Mouse (Mus musculus): ENCODE data around the gene Zfp626. TPM values are rescaled to one million over a fixed set of nuclear protein-coding genes. Genes with fewer than 3 reads are reported as not detected.
"Not testable (repeated sequence)": the region's sequence is repeated elsewhere in the genome, so short reads cannot be mapped to it uniquely, and the experiment has no call there.

The Zfp626 gene
- total and polyA plus RNA-seq, 3 experiments: 0.14 to 6.3 (median 6.0) TPM

DNA sequence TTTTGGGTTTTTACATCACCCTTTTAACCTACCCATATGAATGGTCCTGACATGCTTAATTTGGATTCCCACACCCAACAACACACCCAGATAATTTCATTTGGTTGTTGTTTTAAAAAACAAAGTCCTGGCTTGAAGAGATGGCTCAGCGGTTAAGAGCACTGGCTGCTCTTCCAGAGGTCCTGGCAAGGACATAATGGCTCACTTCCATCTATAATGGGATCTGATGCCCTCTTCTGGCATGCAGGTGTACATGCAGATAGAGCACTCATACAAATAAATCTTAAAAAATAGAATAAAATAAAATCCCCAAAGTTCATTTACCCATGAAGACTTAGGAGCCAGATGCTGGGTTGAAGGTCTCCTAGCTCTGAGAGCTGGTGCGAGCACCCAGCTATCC, 5.9 kb upstream of the Zfp626 start:
- H3K9me3 ChIP-seq (replicated peaks): peaks cover 9% of the 10 kb centered on the region
- no peak for DNase-seq (ENCODE audit: low spot score)
- H3K36me3 ChIP-seq (replicated peaks): peaks cover 3% of the 10 kb centered on the region
- no peak overlapping the region for H3K4me3 ChIP-seq (ENCODE audit: low read depth, low read length)
- H3K4me1 ChIP-seq (ENCODE audit: insufficient read depth, low read depth, low read length): no peaks in the 10 kb centered on the region
- ATAC-seq (ENCODE audit: extremely low read depth, insufficient number of reproducible peaks, low FRiP score, poor library complexity, severe bottlenecking): no peak
- TF ChIP-seq POLR2AphosphoS5 (IDR thresholded peaks at IDR 0.05; ENCODE audit: insufficient replicate concordance, low read depth, low read length) (no peak), CTCF (IDR thresholded peaks at IDR 0.05; ENCODE audit: low read depth, low read length) (no peak), GATA1 (IDR thresholded peaks at IDR 0.05; ENCODE audit: borderline replicate concordance, low read length) (no peak), GATA2 (IDR thresholded peaks at IDR 0.05; ENCODE audit: borderline replicate concordance, low read depth, low read length) (no peak), TAL1 (conservative IDR thresholded peaks at IDR 0.05; ENCODE audit: low read depth, low read length) (no peak)
- H3K27me3 ChIP-seq (ENCODE audit: insufficient read depth, low read length): peaks cover 6% of the 10 kb centered on the region; the same call in 1 of the 2 replicates

DNA sequence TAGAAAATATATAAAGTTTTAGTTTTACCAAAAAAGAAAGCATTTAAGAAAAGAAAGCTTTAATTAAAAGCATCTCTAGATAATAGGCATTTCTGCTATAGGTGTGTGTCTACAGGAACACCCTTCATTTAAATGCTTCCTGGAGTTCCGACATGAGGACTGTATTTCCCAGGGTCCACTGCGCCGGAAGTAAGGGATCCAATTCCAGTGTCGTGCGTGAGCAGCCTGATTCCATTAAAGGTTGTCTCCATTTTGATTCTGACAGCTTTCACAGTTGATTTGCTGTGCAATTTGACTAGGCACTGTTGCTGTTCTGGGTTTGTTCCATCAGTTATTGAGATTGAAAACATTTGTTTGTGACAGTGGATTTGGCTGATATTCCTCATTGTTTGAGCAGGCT, 4.0 kb upstream of the Zfp626 start:
- DNase-seq (ENCODE audit: low spot score): no peak
- no peak for ATAC-seq (ENCODE audit: extremely low read depth, insufficient number of reproducible peaks, low FRiP score, poor library complexity, severe bottlenecking)
- Histone ChIP-seq H3K27me3 (ENCODE audit: insufficient read depth, low read length) (peaks cover 2% of the 10 kb centered on the region; the same call in 1 of the 2 replicates), H3K4me3 (ENCODE audit: low read depth, low read length) (no peak overlapping the region), H3K9me3 (replicated peaks) (no peaks in the 10 kb centered on the region), H3K4me1 (ENCODE audit: insufficient read depth, low read depth, low read length) (no peaks in the 10 kb centered on the region), H3K36me3 (replicated peaks) (peaks cover 11% of the 10 kb centered on the region)
- no peak for TF ChIP-seq CTCF (IDR thresholded peaks at IDR 0.05; ENCODE audit: low read depth, low read length)
- no peak for TF ChIP-seq GATA1 (IDR thresholded peaks at IDR 0.05; ENCODE audit: borderline replicate concordance, low read length)
- no peak for TF ChIP-seq POLR2AphosphoS5 (IDR thresholded peaks at IDR 0.05; ENCODE audit: insufficient replicate concordance, low read depth, low read length)
- TF ChIP-seq GATA2 (IDR thresholded peaks at IDR 0.05; ENCODE audit: borderline replicate concordance, low read depth, low read length): no peak
- TF ChIP-seq TAL1 (conservative IDR thresholded peaks at IDR 0.05; ENCODE audit: low read depth, low read length): no peak

DNA sequence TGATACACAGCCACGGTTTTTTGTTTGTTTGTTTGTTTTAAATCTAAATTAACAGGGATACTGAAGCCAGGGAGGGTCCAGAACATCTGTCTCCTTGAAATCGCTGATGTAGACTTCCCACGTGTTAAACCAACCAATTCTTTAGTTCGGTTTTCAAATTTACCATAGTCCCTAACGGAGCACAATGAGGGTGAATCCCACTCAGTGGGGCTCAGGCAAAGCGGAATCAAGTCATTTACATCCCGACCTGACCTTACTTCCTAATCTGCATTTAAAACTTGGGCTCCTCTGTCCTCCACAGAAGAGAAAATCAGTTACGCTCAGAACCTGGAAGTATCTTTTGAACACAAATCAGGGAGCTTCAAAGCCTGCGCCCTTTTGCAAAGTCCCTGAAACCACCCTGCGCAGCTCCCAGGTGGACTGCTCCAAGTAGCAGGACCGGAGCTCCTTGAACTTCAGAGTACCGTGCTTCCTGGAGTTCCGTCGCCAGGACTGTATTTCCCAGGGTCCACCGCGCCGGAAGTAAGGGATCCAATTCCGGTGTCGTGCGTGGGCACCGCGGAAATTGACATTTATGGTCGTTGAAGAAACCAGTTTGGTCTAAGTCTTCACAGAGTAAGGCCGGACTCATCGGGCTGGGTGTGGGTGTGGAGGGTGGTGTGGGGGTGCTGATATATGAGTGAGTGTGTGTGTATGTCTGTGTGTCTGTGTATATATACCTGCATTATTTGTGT, 2.5 kb upstream of the Zfp626 start:
- ATAC-seq (ENCODE audit: extremely low read depth, insufficient number of reproducible peaks, low FRiP score, poor library complexity, severe bottlenecking) (peak; percentile 76), DNase-seq (ENCODE audit: low spot score) (peak; percentile 27)
- Histone ChIP-seq H3K27me3 (ENCODE audit: insufficient read depth, low read length) (no peaks in the 10 kb centered on the region; the same call in 1 of the 2 replicates), H3K36me3 (replicated peaks) (peaks cover 22% of the 10 kb centered on the region), H3K4me1 (ENCODE audit: insufficient read depth, low read depth, low read length) (no peaks in the 10 kb centered on the region), H3K9me3 (replicated peaks) (no peaks in the 10 kb centered on the region), H3K4me3 (ENCODE audit: low read depth, low read length) (peak overlapping the region; percentile 70)
- no peak for TF ChIP-seq GATA2 (IDR thresholded peaks at IDR 0.05; ENCODE audit: borderline replicate concordance, low read depth, low read length)
- no peak for TF ChIP-seq GATA1 (IDR thresholded peaks at IDR 0.05; ENCODE audit: borderline replicate concordance, low read length)
- TF ChIP-seq TAL1 (conservative IDR thresholded peaks at IDR 0.05; ENCODE audit: low read depth, low read length): no peak
- TF ChIP-seq CTCF (IDR thresholded peaks at IDR 0.05; ENCODE audit: low read depth, low read length): no peak
- TF ChIP-seq POLR2AphosphoS5 (IDR thresholded peaks at IDR 0.05; ENCODE audit: insufficient replicate concordance, low read depth, low read length): no peak

DNA sequence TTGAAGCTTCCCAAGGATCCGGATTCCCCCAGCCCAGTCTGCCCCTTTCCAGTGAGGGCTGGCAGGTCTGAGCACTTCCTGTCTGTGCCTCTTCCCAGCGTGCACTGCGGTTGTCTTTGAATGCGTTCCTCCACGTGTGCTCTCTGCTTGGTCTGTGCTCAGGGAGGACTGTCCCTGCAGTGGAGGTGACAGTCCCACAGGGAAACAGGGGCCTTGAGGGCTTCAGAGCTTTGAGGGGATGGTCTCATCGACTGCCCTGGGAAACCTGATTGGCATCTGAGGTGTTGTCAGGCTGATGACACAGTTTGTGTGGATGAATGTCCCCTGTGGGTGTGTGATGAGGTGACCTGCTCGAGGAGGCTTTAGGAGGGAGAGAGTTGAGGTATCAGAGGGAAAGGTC, 309 bp downstream of the Zfp626 start:
- not testable (repeated sequence) for H3K9me3 ChIP-seq (replicated peaks); H3K27me3 ChIP-seq (ENCODE audit: insufficient read depth, low read length); DNase-seq (ENCODE audit: low spot score); ATAC-seq (ENCODE audit: extremely low read depth, insufficient number of reproducible peaks, low FRiP score, poor library complexity, severe bottlenecking); H3K4me1 ChIP-seq (ENCODE audit: insufficient read depth, low read depth, low read length); H3K4me3 ChIP-seq (ENCODE audit: low read depth, low read length)
- H3K36me3 ChIP-seq (replicated peaks): peaks cover 43% of the 10 kb centered on the region

DNA sequence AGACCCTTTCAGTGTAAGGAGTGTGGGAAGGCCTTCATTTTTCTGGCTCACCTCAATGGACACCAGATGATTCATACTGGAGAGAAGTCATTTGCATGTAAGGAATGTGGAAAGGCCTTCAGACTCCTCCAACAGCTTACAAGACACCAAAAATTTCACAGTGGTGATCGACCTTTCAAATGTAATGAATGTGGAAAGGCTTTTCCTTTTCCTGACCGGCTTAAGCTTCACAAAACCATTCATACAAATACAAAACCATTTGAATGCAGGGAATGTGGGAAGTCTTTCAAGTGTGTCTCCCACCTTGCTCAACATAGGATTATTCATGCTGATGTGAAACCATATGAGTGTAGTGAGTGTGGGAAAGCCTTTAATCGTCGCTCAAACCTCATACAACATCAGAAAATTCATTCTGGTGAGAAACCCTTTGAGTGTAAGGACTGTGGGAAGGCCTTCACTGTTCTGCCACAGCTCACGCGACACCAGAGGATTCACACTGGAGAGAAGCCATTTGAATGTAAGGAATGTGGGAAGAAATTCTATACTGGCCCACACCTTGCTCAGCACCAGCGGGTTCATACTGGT, 11.6 kb downstream of the Zfp626 start:
- H3K36me3 ChIP-seq (replicated peaks): peaks cover 41% of the 10 kb centered on the region
- ATAC-seq (ENCODE audit: extremely low read depth, insufficient number of reproducible peaks, low FRiP score, poor library complexity, severe bottlenecking): no peak
- no peaks in the 10 kb centered on the region for H3K27me3 ChIP-seq (ENCODE audit: insufficient read depth, low read length)
- no peak for DNase-seq (ENCODE audit: low spot score)
- no peak for TF ChIP-seq POLR2AphosphoS5 (IDR thresholded peaks at IDR 0.05; ENCODE audit: insufficient replicate concordance, low read depth, low read length)
- TF ChIP-seq TAL1 (conservative IDR thresholded peaks at IDR 0.05; ENCODE audit: low read depth, low read length): no peak
- no peak for TF ChIP-seq GATA2 (IDR thresholded peaks at IDR 0.05; ENCODE audit: borderline replicate concordance, low read depth, low read length)
- no peak for TF ChIP-seq GATA1 (IDR thresholded peaks at IDR 0.05; ENCODE audit: borderline replicate concordance, low read length)
- no peak for TF ChIP-seq CTCF (IDR thresholded peaks at IDR 0.05; ENCODE audit: low read depth, low read length)
- H3K4me1 ChIP-seq (ENCODE audit: insufficient read depth, low read depth, low read length): no peaks in the 10 kb centered on the region
- H3K4me3 ChIP-seq (ENCODE audit: low read depth, low read length): no peak overlapping the region
- no peaks in the 10 kb centered on the region for H3K9me3 ChIP-seq (replicated peaks)

DNA sequence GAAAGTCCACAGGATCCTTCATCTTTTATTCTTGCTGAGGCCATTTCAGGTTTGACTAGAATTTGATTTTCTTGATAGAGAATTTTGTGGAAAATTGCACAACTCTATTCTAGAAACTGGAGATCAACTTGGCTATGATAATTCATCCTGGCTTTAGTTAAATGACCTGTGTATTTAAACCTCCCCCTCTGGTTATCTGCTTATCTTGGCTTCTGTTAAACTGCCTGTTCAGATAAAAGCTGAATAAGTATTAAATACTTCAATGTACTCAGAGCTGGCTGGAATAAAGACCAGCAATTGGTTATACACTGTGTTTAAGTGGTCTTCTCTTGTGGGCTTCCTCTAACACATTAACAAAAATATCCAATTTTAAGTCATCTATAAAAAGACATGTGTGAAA, 15.6 kb downstream of the Zfp626 start:
- Histone ChIP-seq H3K4me3 (ENCODE audit: low read depth, low read length) (no peak overlapping the region), H3K4me1 (ENCODE audit: insufficient read depth, low read depth, low read length) (no peaks in the 10 kb centered on the region), H3K9me3 (replicated peaks) (peaks cover 4% of the 10 kb centered on the region; the same call in 1 of the 2 replicates), H3K27me3 (ENCODE audit: insufficient read depth, low read length) (no peaks in the 10 kb centered on the region), H3K36me3 (replicated peaks) (peaks cover 24% of the 10 kb centered on the region)
- DNase-seq (ENCODE audit: low spot score) (no peak), ATAC-seq (ENCODE audit: extremely low read depth, insufficient number of reproducible peaks, low FRiP score, poor library complexity, severe bottlenecking) (no peak)
- TF ChIP-seq CTCF (IDR thresholded peaks at IDR 0.05; ENCODE audit: low read depth, low read length): no peak
- no peak for TF ChIP-seq GATA2 (IDR thresholded peaks at IDR 0.05; ENCODE audit: borderline replicate concordance, low read depth, low read length)
- no peak for TF ChIP-seq TAL1 (conservative IDR thresholded peaks at IDR 0.05; ENCODE audit: low read depth, low read length)
- TF ChIP-seq GATA1 (IDR thresholded peaks at IDR 0.05; ENCODE audit: borderline replicate concordance, low read length): no peak
- TF ChIP-seq POLR2AphosphoS5 (IDR thresholded peaks at IDR 0.05; ENCODE audit: insufficient replicate concordance, low read depth, low read length): no peak
